Mouse (Mus musculus) layer of hippocampus, adult 2 months (tissue): Measurements from ENCODE around the gene Insc. TPM values are rescaled to one million over a fixed set of nuclear protein-coding genes. Genes with fewer than 3 reads are reported as not detected.
A peak's percentile ranks its signal among the peaks of the same experiment; 100 is the strongest.

ENCODE experiments used
- DNase-seq, 2 experiments: peaks; one replicate each; pipeline ENCODE4 v3.0.0; 2022; ENCODE audit warnings: low spot score in 2 of 2
- H3K27ac ChIP-seq: fragments of 200-600 bp; 2 replicates; pipeline ENCODE4 v1.8.1; 2022
- H3K4me3 ChIP-seq: fragments of 200-600 bp; 2 replicates; pipeline ENCODE4 v1.8.1; 2022; ENCODE audit warnings: mild to moderate bottlenecking
- CTCF ChIP-seq: fragments of 200-600 bp; conservative IDR thresholded peaks from 2 replicates; pipeline ENCODE4 v1.8.1; 2022; ENCODE audit warnings: antibody characterized with exemption, mild to moderate bottlenecking, moderate library complexity
- total RNA-seq, 2 experiments: library from RNA; stranded (reverse); gene quantifications; 2 replicates each; pipeline ENCODE4 v1.2.3; 2021

Gene Insc
- total RNA-seq, 2 experiments from 2014 or later: 3.7 to 4.6 TPM

GRCm38 (mm10) chr7:114854169-114854568 lies 110.7 kb downstream of the Insc start:
- no peak overlapping the region for H3K4me3 ChIP-seq
- no peak for DNase-seq
- H3K27ac ChIP-seq: no peak overlapping the region
- TF ChIP-seq CTCF: no peak

GRCm38 (mm10) chr7:114860858-114861523 lies 117.5 kb downstream of the Insc start:
- DNase-seq: no peak

GRCm38 (mm10) chr7:114873315-114874012 lies 130.0 kb downstream of the Insc start:
- TF ChIP-seq CTCF: no peak
- DNase-seq: no peak
- no peak overlapping the region for H3K27ac ChIP-seq
- H3K4me3 ChIP-seq: no peak overlapping the region

More at GRCm38 (mm10) chr7:114860858-114861523, 117.5 kb downstream of the Insc start:
- H3K27ac ChIP-seq: no peak overlapping the region
- peak; percentile 42 for TF ChIP-seq CTCF
- no peak overlapping the region for H3K4me3 ChIP-seq

GRCm38 (mm10) chr7:114874032-114874441 lies 130.5 kb downstream of the Insc start:
- peak; percentile 64 to 76 for DNase-seq
- peak; percentile 73 for TF ChIP-seq CTCF
- no peak overlapping the region for H3K27ac ChIP-seq
- H3K4me3 ChIP-seq: no peak overlapping the region

- H3K4me3 ChIP-seq: no peak overlapping the region
- TF ChIP-seq CTCF: no peak
These were observed 131.1 kb downstream of the Insc start for GRCm38 (mm10) chr7:114874579-114874978.

GRCm38 (mm10) chr7:114883602-114884001 lies 140.1 kb downstream of the Insc start:
- DNase-seq: peak; percentile 14 to 51
- Histone ChIP-seq H3K27ac (no peak overlapping the region), H3K4me3 (no peak overlapping the region)
- no peak for TF ChIP-seq CTCF

More at GRCm38 (mm10) chr7:114874579-114874978, 131.1 kb downstream of the Insc start:
- no peak for DNase-seq
- H3K27ac ChIP-seq: no peak overlapping the region

- peak in 1 of 2 experiments; percentile 12 for DNase-seq
- Histone ChIP-seq H3K4me3 (no peak overlapping the region), H3K27ac (no peak overlapping the region)
- TF ChIP-seq CTCF: no peak
These were observed 143.4 kb downstream of the Insc start for GRCm38 (mm10) chr7:114886933-114887332.

GRCm38 (mm10) chr7:114890215-114890614 lies 146.7 kb downstream of the Insc start:
- H3K27ac ChIP-seq: no peak overlapping the region
- no peak overlapping the region for H3K4me3 ChIP-seq
- DNase-seq: no peak
- no peak for TF ChIP-seq CTCF

GRCm38 (mm10) chr7:114892618-114893257 lies 149.2 kb downstream of the Insc start:
- H3K27ac ChIP-seq: no peak overlapping the region
- H3K4me3 ChIP-seq: no peak overlapping the region
- DNase-seq: peak; percentile 29 to 34
- TF ChIP-seq CTCF: peak; percentile 11; the same call in 1 of the 2 replicates

GRCm38 (mm10) chr7:114893889-114894288 lies 150.4 kb downstream of the Insc start:
- H3K27ac ChIP-seq: no peak overlapping the region
- TF ChIP-seq CTCF: no peak
- DNase-seq: no peak
- H3K4me3 ChIP-seq: no peak overlapping the region

GRCm38 (mm10) chr7:114896966-114897697 lies 153.6 kb downstream of the Insc start:
- no peak for TF ChIP-seq CTCF
- no peak overlapping the region for H3K4me3 ChIP-seq
- no peak overlapping the region for H3K27ac ChIP-seq
- DNase-seq: no peak

Other genes with a start within 250 kb of the Insc start
- gene Cyp2r1, start 180.7 kb upstream of the Insc start, total RNA-seq: 1 to 10 TPM; 2.0 to 2.2 TPM
- 1 to 10 TPM; 1.0 to 1.2 TPM for gene Calca, start 107.3 kb upstream of the Insc start, total RNA-seq
- under 1 TPM in 1 of 2 experiments, not detected in 1; 0.71 TPM for gene Calcb, start 25.1 kb upstream of the Insc start, total RNA-seq